Mouse (Mus musculus): ENCODE measurements around the gene Hint3. TPM values are rescaled to one million over a fixed set of nuclear protein-coding genes. Genes with fewer than 3 reads are reported as not detected.
"Not testable (repeated sequence)": the region's sequence is repeated elsewhere in the genome, so short reads cannot be mapped to it uniquely, and the experiment has no call there.

Hint3 gene
- 21.6 and 22.1 TPM in 2 replicates for polyA plus RNA-seq (2015; fragmentation: Nextera tagmentation; extraction: Ambion mirVana)

GRCm38 (mm10) chr10:30629513-30629912, at the start of gene Hint3:
Hint3 (minus strand) TSS chr10:30629632.
- ATAC-seq (ENCODE audit: low read depth): no peak
- Histone ChIP-seq H3K4me1 (replicated peaks) (no peaks in the 10 kb centered on the region), H3K27ac (replicated peaks) (no peak within 1 kb of the TSS), H3K9me3 (no peaks in the 10 kb centered on the region), H3K27me3 (no peaks in the 10 kb centered on the region), H3K4me3 (no peak within 1 kb of the TSS), H3K4me2 (no peak within 1 kb of the TSS), H3K9ac (no peak within 1 kb of the TSS), H3K36me3 (no peaks in the 10 kb centered on the region)
- WGBS: 87% methylated on average over 3 of the region's 3 CpGs

GRCm38 (mm10) chr10:30678051-30678450, 48.6 kb upstream of the Hint3 start:
- no peak for ATAC-seq (ENCODE audit: low read depth)
- 62% methylated on average over 2 of the region's 2 CpGs for WGBS

GRCm38 (mm10) chr10:30674825-30675224, 45.4 kb upstream of the Hint3 start:
- 94% methylated on average over 3 of the region's 3 CpGs for WGBS
- H3K4me1 ChIP-seq (replicated peaks): no peaks in the 10 kb centered on the region
- no peaks in the 10 kb centered on the region for H3K27me3 ChIP-seq
- no peak overlapping the region for H3K4me2 ChIP-seq
- no peaks in the 10 kb centered on the region; the same call in 1 of the 2 replicates for H3K9me3 ChIP-seq
- no peak overlapping the region for H3K4me3 ChIP-seq
- ATAC-seq (ENCODE audit: low read depth): no peak
- peaks cover 7% of the 10 kb centered on the region; the same call in 1 of the 2 replicates for H3K36me3 ChIP-seq
- no peak overlapping the region for H3K27ac ChIP-seq (replicated peaks)
- H3K9ac ChIP-seq: no peak overlapping the region

More at GRCm38 (mm10) chr10:30678051-30678450, 48.6 kb upstream of the Hint3 start:
- Histone ChIP-seq H3K4me2 (no peak overlapping the region), H3K27ac (replicated peaks) (no peak overlapping the region), H3K9me3 (no peaks in the 10 kb centered on the region), H3K9ac (no peak overlapping the region), H3K36me3 (no peaks in the 10 kb centered on the region), H3K27me3 (no peaks in the 10 kb centered on the region), H3K4me1 (replicated peaks) (no peaks in the 10 kb centered on the region), H3K4me3 (no peak overlapping the region)

GRCm38 (mm10) chr10:30666580-30666979, 37.1 kb upstream of the Hint3 start:
- Histone ChIP-seq H3K4me1 (replicated peaks) (no peaks in the 10 kb centered on the region), H3K4me2 (no peak overlapping the region), H3K9me3 (no peaks in the 10 kb centered on the region; the same call in 1 of the 2 replicates), H3K9ac (no peak overlapping the region), H3K4me3 (no peak overlapping the region), H3K27ac (replicated peaks) (no peak overlapping the region), H3K27me3 (no peaks in the 10 kb centered on the region), H3K36me3 (peaks cover 6% of the 10 kb centered on the region)
- WGBS: 92% methylated on average over 2 of the region's 2 CpGs
- ATAC-seq (ENCODE audit: low read depth): no peak

GRCm38 (mm10) chr10:30660564-30661328, 31.3 kb upstream of the Hint3 start:
- 91% methylated on average over 6 of the region's 6 CpGs for WGBS
- Histone ChIP-seq H3K27me3 (no peaks in the 10 kb centered on the region), H3K36me3 (peaks cover 20% of the 10 kb centered on the region), H3K9me3 (no peaks in the 10 kb centered on the region), H3K4me2 (no peak overlapping the region), H3K4me1 (replicated peaks) (0 out of 2 replicates have a peak, but pooled peaks cover 2% of the 10 kb centered on the region), H3K4me3 (no peak overlapping the region), H3K27ac (replicated peaks) (no peak overlapping the region), H3K9ac (no peak overlapping the region)
- ATAC-seq (ENCODE audit: low read depth): no peak

GRCm38 (mm10) chr10:30655655-30656054, 26.2 kb upstream of the Hint3 start:
- Histone ChIP-seq H3K27me3 (no peaks in the 10 kb centered on the region), H3K27ac (replicated peaks) (no peak overlapping the region), H3K9ac (no peak overlapping the region), H3K4me3 (peak overlapping the region; percentile 6; the same call in 1 of the 2 replicates), H3K4me1 (replicated peaks) (0 out of 2 replicates have a peak, but pooled peaks cover 3% of the 10 kb centered on the region), H3K9me3 (no peaks in the 10 kb centered on the region), H3K4me2 (peak overlapping the region; percentile 29; the same call in 1 of the 2 replicates), H3K36me3 (peaks cover 37% of the 10 kb centered on the region)
- ATAC-seq (ENCODE audit: low read depth): no peak
- WGBS: 7% methylated on average over 5 of the region's 5 CpGs

GRCm38 (mm10) chr10:30647681-30648080, 18.2 kb upstream of the Hint3 start:
- WGBS: 27% methylated on average over 2 of the region's 2 CpGs
- H3K9me3 ChIP-seq: no peaks in the 10 kb centered on the region
- H3K4me3 ChIP-seq: no peak overlapping the region
- H3K27ac ChIP-seq (replicated peaks): no peak overlapping the region
- no peak for ATAC-seq (ENCODE audit: low read depth)
- no peaks in the 10 kb centered on the region for H3K4me1 ChIP-seq (replicated peaks)
- no peak overlapping the region for H3K9ac ChIP-seq
- H3K36me3 ChIP-seq: peaks cover 15% of the 10 kb centered on the region
- H3K4me2 ChIP-seq: no peak overlapping the region
- H3K27me3 ChIP-seq: no peaks in the 10 kb centered on the region; the same call in 1 of the 2 replicates

- ATAC-seq (ENCODE audit: low read depth): no peak
- Histone ChIP-seq H3K27ac (replicated peaks) (no peak overlapping the region), H3K4me3 (no peak overlapping the region), H3K4me1 (replicated peaks) (no peaks in the 10 kb centered on the region), H3K4me2 (no peak overlapping the region), H3K9ac (no peak overlapping the region), H3K9me3 (no peaks in the 10 kb centered on the region), H3K36me3 (no peaks in the 10 kb centered on the region), H3K27me3 (no peaks in the 10 kb centered on the region)
- 82% methylated on average over 3 of the region's 3 CpGs for WGBS
Measured at GRCm38 (mm10) chr10:30638216-30638615, 8.8 kb upstream of the Hint3 start.

- not testable (repeated sequence) for ATAC-seq (ENCODE audit: low read depth); H3K27me3 ChIP-seq; H3K27ac ChIP-seq (replicated peaks); H3K4me3 ChIP-seq; H3K9me3 ChIP-seq; H3K36me3 ChIP-seq; H3K4me2 ChIP-seq; H3K4me1 ChIP-seq (replicated peaks); H3K9ac ChIP-seq
- WGBS: 78% methylated on average over 1 of the region's 1 CpGs
Measured at GRCm38 (mm10) chr10:30636474-30637154, 7.2 kb upstream of the Hint3 start.

- no peaks in the 10 kb centered on the region for H3K9me3 ChIP-seq
- no peaks in the 10 kb centered on the region for H3K27me3 ChIP-seq
- H3K36me3 ChIP-seq: no peaks in the 10 kb centered on the region
- ATAC-seq (ENCODE audit: low read depth): no peak
- H3K9ac ChIP-seq: no peak overlapping the region
- no peak overlapping the region for H3K4me3 ChIP-seq
- H3K4me1 ChIP-seq (replicated peaks): no peaks in the 10 kb centered on the region
- WGBS: 94% methylated on average over 1 of the region's 1 CpGs
- no peak overlapping the region for H3K27ac ChIP-seq (replicated peaks)
- no peak overlapping the region for H3K4me2 ChIP-seq
Measured at GRCm38 (mm10) chr10:30632718-30633117, 3.3 kb upstream of the Hint3 start.

- no peak overlapping the region for H3K4me2 ChIP-seq
- H3K36me3 ChIP-seq: no peaks in the 10 kb centered on the region
- no peak overlapping the region for H3K4me3 ChIP-seq
- ATAC-seq (ENCODE audit: low read depth): no peak
- no peaks in the 10 kb centered on the region for H3K9me3 ChIP-seq
- no peaks in the 10 kb centered on the region for H3K4me1 ChIP-seq (replicated peaks)
- no peak overlapping the region for H3K27ac ChIP-seq (replicated peaks)
- H3K9ac ChIP-seq: no peak overlapping the region
- no peaks in the 10 kb centered on the region for H3K27me3 ChIP-seq
Measured at GRCm38 (mm10) chr10:30629977-30630376, 545 bp upstream of the Hint3 start.

GRCm38 (mm10) chr10:30628444-30628843, 988 bp downstream of the Hint3 start:
- not testable (repeated sequence) for H3K36me3 ChIP-seq; H3K9ac ChIP-seq; H3K27ac ChIP-seq (replicated peaks); H3K4me1 ChIP-seq (replicated peaks); H3K4me2 ChIP-seq; ATAC-seq (ENCODE audit: low read depth); H3K9me3 ChIP-seq; H3K4me3 ChIP-seq; H3K27me3 ChIP-seq
- WGBS: 92% methylated on average over 11 of the region's 11 CpGs
